Comparison of ENCODE assay signal across 1 mouse cellular context in genomic region chr2:120978693-120979037, GRCm38 (mm10).
TF ChIP-seq lines count a peak whose summit lies in the region.

No protein-coding gene starts in this region.

TF ChIP-seq in MEL, 35 proteins besides CTCF, POLR2A, EP300 and RAD21 (continued from another document):
- TF ChIP-seq ZKSCAN1 (IDR thresholded peaks at IDR 0.05; ENCODE audit: low read depth, low read length) (no peak), ZNF384 (IDR thresholded peaks at IDR 0.05; ENCODE audit: low read depth, low read length) (0 out of 2 replicates have a peak, but pooled peaks have one; percentile 29), BHLHE40 (IDR thresholded peaks at IDR 0.05; ENCODE audit: borderline replicate concordance, low read depth, low read length) (no peak), USF1 (IDR thresholded peaks at IDR 0.05; ENCODE audit: low read depth, low read length) (no peak), ETS1 (IDR thresholded peaks at IDR 0.05; ENCODE audit: low read depth, low read length) (no peak), MEF2A (IDR thresholded peaks at IDR 0.05; ENCODE audit: extremely low read depth, insufficient replicate concordance, low read depth, low read length, poor library complexity, severe bottlenecking) (no peak), TCF12 (IDR thresholded peaks at IDR 0.05; ENCODE audit: low read depth, low read length) (0 out of 2 replicates have a peak, but pooled peaks have one; percentile 24), TAL1 (IDR thresholded peaks at IDR 0.05; ENCODE audit: low read length) (no peak), ZC3H11A (IDR thresholded peaks at IDR 0.05; ENCODE audit: low read depth, low read length) (peak; percentile 20; the same call in 1 of the 2 replicates), SMC3 (IDR thresholded peaks at IDR 0.05; ENCODE audit: low read depth, low read length) (peak; percentile 44), UBTF (IDR thresholded peaks at IDR 0.05; ENCODE audit: borderline replicate concordance, insufficient read depth, low read depth, low read length) (no peak), CHD1 (IDR thresholded peaks at IDR 0.05; ENCODE audit: low read depth, low read length) (no peak), POLR2AphosphoS5 (IDR thresholded peaks at IDR 0.05; ENCODE audit: borderline replicate concordance, low read depth, low read length) (no peak), MYC (IDR thresholded peaks at IDR 0.05; ENCODE audit: low read depth, low read length) (no peak), MAX (IDR thresholded peaks at IDR 0.05; ENCODE audit: low read length) (no peak), MYB (IDR thresholded peaks at IDR 0.05; ENCODE audit: low read depth, low read length) (no peak), ELF1 (IDR thresholded peaks at IDR 0.05; ENCODE audit: low read depth, low read length) (no peak), E2F4 (IDR thresholded peaks at IDR 0.05; ENCODE audit: borderline replicate concordance, low read depth, low read length) (no peak), MAFK (IDR thresholded peaks at IDR 0.05; ENCODE audit: borderline replicate concordance, low read depth, low read length) (no peak), GATA1 (IDR thresholded peaks at IDR 0.05; ENCODE audit: low read depth, low read length) (no peak), POLR2AphosphoS2 (IDR thresholded peaks at IDR 0.05; ENCODE audit: low read length) (no peak), RCOR1 (IDR thresholded peaks at IDR 0.05; ENCODE audit: low read depth, low read length) (peak; percentile 20; the same call in 1 of the 2 replicates), MXI1 (IDR thresholded peaks at IDR 0.05; ENCODE audit: low read depth, low read length) (no peak), CHD2 (IDR thresholded peaks at IDR 0.05; ENCODE audit: low read length) (no peak), GABPA (IDR thresholded peaks at IDR 0.05; ENCODE audit: low read depth, low read length) (no peak), JUND (IDR thresholded peaks at IDR 0.05; ENCODE audit: low read depth, low read length) (peak; percentile 57), USF2 (IDR thresholded peaks at IDR 0.05; ENCODE audit: borderline replicate concordance in 1 of 2, insufficient read depth in 1 of 2, low read depth in 1 of 2, low read length in 2 of 2) (no peak)
TF ChIP-seq in MEL: peak in this region for 7.
